Mouse (Mus musculus): ENCODE measurements around the gene Ptbp3. TPM values are rescaled to one million over a fixed set of nuclear protein-coding genes. Genes with fewer than 3 reads are reported as not detected.

Gene Ptbp3
- total RNA-seq, 1 experiment: 46.1 TPM

DNA sequence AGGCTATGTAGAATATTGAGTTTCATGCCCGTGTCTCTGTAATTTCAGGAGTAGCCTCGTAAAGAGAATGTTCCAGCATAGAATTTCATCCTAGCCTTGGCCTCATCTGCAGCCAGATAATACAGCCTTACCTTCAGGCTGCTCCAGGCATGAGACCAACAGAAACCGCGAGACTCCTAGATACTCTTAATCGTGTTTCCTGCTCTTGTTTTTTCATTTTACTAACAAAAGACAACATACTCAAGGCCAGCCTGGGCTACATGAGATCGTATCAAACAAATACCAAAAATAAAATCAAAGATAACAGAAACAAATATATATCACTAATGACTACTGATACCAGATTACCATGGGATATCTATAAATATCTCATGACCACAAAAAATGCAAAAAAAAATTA is 120.0 kb downstream of the Ptbp3 start:
- no peak for DNase-seq (ENCODE audit: low read depth, low spot score)
- H3K9me3 ChIP-seq (ENCODE audit: control insufficient read depth, insufficient read depth, low read depth, low read length): no peaks in the 10 kb centered on the region
- in situ Hi-C loops (cut with MboI; ENCODE audit: low sequenced_read_pairs in 2 of 2, unreplicated experiment in 2 of 2): no loop called here
- H3K4me3 ChIP-seq (ENCODE audit: insufficient read depth in 1 of 2, low read depth in 1 of 2, low read length in 2 of 2, poor library complexity in 1 of 2, severe bottlenecking in 1 of 2): no peak overlapping the region
- no peak for TF ChIP-seq ZNF384 (IDR thresholded peaks at IDR 0.05; ENCODE audit: low read depth, low read length)
- TF ChIP-seq ZC3H11A (IDR thresholded peaks at IDR 0.05; ENCODE audit: borderline replicate concordance, low read depth, low read length): no peak
- TF ChIP-seq HCFC1 (IDR thresholded peaks at IDR 0.05; ENCODE audit: borderline replicate concordance, insufficient read depth, low read length): no peak
- no peak for TF ChIP-seq MAFK (IDR thresholded peaks at IDR 0.05; ENCODE audit: insufficient read depth, low read depth, low read length)
- no peak for TF ChIP-seq CHD2 (IDR thresholded peaks at IDR 0.05; ENCODE audit: low read depth, low read length)
- H3K27ac ChIP-seq (ENCODE audit: insufficient read depth, low read depth, low read length, poor library complexity, severe bottlenecking): no peak overlapping the region
- peaks cover 3 to 7% of the 10 kb centered on the region in 2 experiments; a peak in 2 of 4 replicates for H3K4me1 ChIP-seq (ENCODE audit: control insufficient read depth in 2 of 2, insufficient read depth in 2 of 2, low read length in 2 of 2, poor library complexity in 1 of 2)
- no peaks in the 10 kb centered on the region for H3K36me3 ChIP-seq (ENCODE audit: control insufficient read depth, insufficient read depth, low read length, poor library complexity, severe bottlenecking)
- H3K9ac ChIP-seq (ENCODE audit: insufficient read depth, low read depth, low read length, poor library complexity, severe bottlenecking): no peak overlapping the region

DNA sequence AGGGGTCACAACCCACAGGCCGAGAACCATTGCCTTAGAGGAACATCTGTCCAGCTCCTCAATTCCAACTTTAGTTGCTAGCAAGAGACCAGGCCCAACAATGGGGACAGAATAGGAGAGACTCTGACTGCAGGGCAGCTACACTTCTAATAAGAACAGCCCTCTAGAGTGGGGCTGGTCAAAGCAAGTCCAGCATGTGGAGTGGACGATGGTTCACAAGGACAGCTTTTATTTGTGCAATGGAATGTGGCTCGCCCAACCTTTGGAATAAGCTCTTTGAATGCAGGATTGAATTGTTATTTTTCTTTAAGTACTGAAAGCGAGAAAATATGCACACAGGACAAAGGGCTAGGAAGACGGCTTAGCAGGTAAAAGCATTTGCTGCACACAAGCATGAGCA is 122.7 kb downstream of the Ptbp3 start:
- Histone ChIP-seq H3K27ac (ENCODE audit: insufficient read depth, low read depth, low read length, poor library complexity, severe bottlenecking) (no peak overlapping the region), H3K4me1 (ENCODE audit: control insufficient read depth in 2 of 2, insufficient read depth in 2 of 2, low read length in 2 of 2, poor library complexity in 1 of 2) (peaks cover 9 to 10% of the 10 kb centered on the region in 2 experiments; a peak in 3 of 4 replicates), H3K9ac (ENCODE audit: insufficient read depth, low read depth, low read length, poor library complexity, severe bottlenecking) (no peak overlapping the region), H3K36me3 (ENCODE audit: control insufficient read depth, insufficient read depth, low read length, poor library complexity, severe bottlenecking) (no peaks in the 10 kb centered on the region), H3K4me3 (ENCODE audit: insufficient read depth in 1 of 2, low read depth in 1 of 2, low read length in 2 of 2, poor library complexity in 1 of 2, severe bottlenecking in 1 of 2) (no peak overlapping the region), H3K9me3 (ENCODE audit: control insufficient read depth, insufficient read depth, low read depth, low read length) (no peaks in the 10 kb centered on the region)
- DNase-seq (ENCODE audit: low read depth, low spot score): no peak
- TF ChIP-seq HCFC1 (IDR thresholded peaks at IDR 0.05; ENCODE audit: borderline replicate concordance, insufficient read depth, low read length) (no peak), ZC3H11A (IDR thresholded peaks at IDR 0.05; ENCODE audit: borderline replicate concordance, low read depth, low read length) (no peak), CHD2 (IDR thresholded peaks at IDR 0.05; ENCODE audit: low read depth, low read length) (no peak), ZNF384 (IDR thresholded peaks at IDR 0.05; ENCODE audit: low read depth, low read length) (no peak), MAFK (IDR thresholded peaks at IDR 0.05; ENCODE audit: insufficient read depth, low read depth, low read length) (no peak)
- in situ Hi-C loops (cut with MboI; ENCODE audit: low sequenced_read_pairs in 2 of 2, unreplicated experiment in 2 of 2): no loop called here

DNA sequence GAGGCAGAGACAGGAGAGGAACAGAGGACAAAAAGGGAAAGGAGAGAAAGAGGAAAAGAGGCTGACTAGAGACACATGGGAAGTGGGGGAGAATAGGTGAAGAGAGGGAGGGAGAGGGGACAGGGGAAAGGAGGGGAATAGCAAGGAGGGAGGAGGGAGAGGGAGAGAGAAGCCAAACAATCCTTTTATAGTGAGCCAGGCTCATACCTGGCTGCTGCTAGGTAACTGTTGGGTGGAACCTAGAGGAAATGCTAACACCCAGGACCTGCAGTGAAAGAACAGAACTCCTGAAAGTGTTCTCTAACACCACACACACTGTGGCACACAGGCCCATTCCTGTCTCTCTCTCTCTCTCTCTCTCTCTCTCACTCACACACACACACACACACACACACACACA is 126.4 kb downstream of the Ptbp3 start:
- no peak overlapping the region for H3K4me3 ChIP-seq (ENCODE audit: insufficient read depth in 1 of 2, low read depth in 1 of 2, low read length in 2 of 2, poor library complexity in 1 of 2, severe bottlenecking in 1 of 2)
- peaks cover 13% of the 10 kb centered on the region in 2 experiments; a peak in 3 of 4 replicates for H3K4me1 ChIP-seq (ENCODE audit: control insufficient read depth in 2 of 2, insufficient read depth in 2 of 2, low read length in 2 of 2, poor library complexity in 1 of 2)
- H3K9ac ChIP-seq (ENCODE audit: insufficient read depth, low read depth, low read length, poor library complexity, severe bottlenecking): no peak overlapping the region
- no peak for TF ChIP-seq MAFK (IDR thresholded peaks at IDR 0.05; ENCODE audit: insufficient read depth, low read depth, low read length)
- no peak for TF ChIP-seq CHD2 (IDR thresholded peaks at IDR 0.05; ENCODE audit: low read depth, low read length)
- no peak for TF ChIP-seq HCFC1 (IDR thresholded peaks at IDR 0.05; ENCODE audit: borderline replicate concordance, insufficient read depth, low read length)
- TF ChIP-seq ZNF384 (IDR thresholded peaks at IDR 0.05; ENCODE audit: low read depth, low read length): no peak
- no peak for TF ChIP-seq ZC3H11A (IDR thresholded peaks at IDR 0.05; ENCODE audit: borderline replicate concordance, low read depth, low read length)
- H3K36me3 ChIP-seq (ENCODE audit: control insufficient read depth, insufficient read depth, low read length, poor library complexity, severe bottlenecking): no peaks in the 10 kb centered on the region
- DNase-seq (ENCODE audit: low read depth, low spot score): no peak
- no peak overlapping the region for H3K27ac ChIP-seq (ENCODE audit: insufficient read depth, low read depth, low read length, poor library complexity, severe bottlenecking)
- in situ Hi-C loops (cut with MboI; ENCODE audit: low sequenced_read_pairs in 2 of 2, unreplicated experiment in 2 of 2): no loop called here
- no peaks in the 10 kb centered on the region for H3K9me3 ChIP-seq (ENCODE audit: control insufficient read depth, insufficient read depth, low read depth, low read length)

DNA sequence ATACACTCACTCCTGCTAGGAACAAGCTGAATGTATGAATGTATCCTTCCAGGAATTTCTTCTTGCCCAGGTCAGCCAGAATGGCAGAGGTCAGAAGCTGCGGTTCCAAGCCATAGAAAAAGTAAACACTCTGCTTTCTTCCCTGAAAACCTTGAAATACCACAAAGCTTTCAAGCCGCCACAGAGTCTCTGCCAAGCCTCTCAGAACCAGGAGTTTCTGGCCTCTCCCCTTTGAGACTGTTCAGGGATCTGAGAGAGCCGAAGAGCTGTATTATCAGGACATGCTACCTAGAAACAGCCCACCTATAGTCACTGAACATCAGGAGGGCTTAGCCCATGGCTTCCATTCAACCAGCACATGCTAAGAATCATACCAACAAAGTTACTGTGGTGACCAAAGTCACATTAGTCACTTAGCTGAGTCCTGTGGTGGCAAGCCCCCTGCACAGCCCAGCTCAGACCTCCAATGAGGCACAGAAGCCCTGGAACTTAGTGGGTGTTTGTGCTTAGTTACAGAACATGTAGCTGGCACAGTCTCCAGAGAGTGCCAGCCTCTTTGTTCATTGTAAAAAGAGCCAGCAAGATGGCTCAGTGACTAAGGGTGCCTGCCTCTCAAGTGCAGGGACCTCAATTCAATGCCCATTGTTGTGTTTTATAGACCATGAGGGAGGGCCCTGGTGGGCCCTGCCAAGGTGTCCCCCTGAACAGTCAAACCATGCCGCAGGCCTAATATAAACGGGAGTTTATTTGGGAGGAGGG is 127.0 kb downstream of the Ptbp3 start:
- DNase-seq (ENCODE audit: low read depth, low spot score): no peak
- no peak overlapping the region for H3K4me3 ChIP-seq (ENCODE audit: insufficient read depth in 1 of 2, low read depth in 1 of 2, low read length in 2 of 2, poor library complexity in 1 of 2, severe bottlenecking in 1 of 2)
- no peaks in the 10 kb centered on the region for H3K36me3 ChIP-seq (ENCODE audit: control insufficient read depth, insufficient read depth, low read length, poor library complexity, severe bottlenecking)
- TF ChIP-seq ZC3H11A (IDR thresholded peaks at IDR 0.05; ENCODE audit: borderline replicate concordance, low read depth, low read length): no peak
- TF ChIP-seq MAFK (IDR thresholded peaks at IDR 0.05; ENCODE audit: insufficient read depth, low read depth, low read length): no peak
- no peak for TF ChIP-seq CHD2 (IDR thresholded peaks at IDR 0.05; ENCODE audit: low read depth, low read length)
- TF ChIP-seq HCFC1 (IDR thresholded peaks at IDR 0.05; ENCODE audit: borderline replicate concordance, insufficient read depth, low read length): no peak
- no peak for TF ChIP-seq ZNF384 (IDR thresholded peaks at IDR 0.05; ENCODE audit: low read depth, low read length)
- no peak overlapping the region for H3K9ac ChIP-seq (ENCODE audit: insufficient read depth, low read depth, low read length, poor library complexity, severe bottlenecking)
- peak overlapping the region; percentile 9; the same call in 1 of the 2 replicates for H3K27ac ChIP-seq (ENCODE audit: insufficient read depth, low read depth, low read length, poor library complexity, severe bottlenecking)
- no peaks in the 10 kb centered on the region for H3K9me3 ChIP-seq (ENCODE audit: control insufficient read depth, insufficient read depth, low read depth, low read length)
- peaks cover 13% of the 10 kb centered on the region in 2 experiments; a peak in 3 of 4 replicates for H3K4me1 ChIP-seq (ENCODE audit: control insufficient read depth in 2 of 2, insufficient read depth in 2 of 2, low read length in 2 of 2, poor library complexity in 1 of 2)
- in situ Hi-C loops (cut with MboI; ENCODE audit: low sequenced_read_pairs in 2 of 2, unreplicated experiment in 2 of 2): no loop called here

Other genes starting within 250 kb of the Ptbp3 start
- gene Susd1, start 110.7 kb downstream of the Ptbp3 start, total RNA-seq (2012; rRNA removed): 7.7 and 10.7 TPM in 2 replicates
- 4.2 and 7.1 TPM in 2 replicates for gene Hsdl2, start 32.2 kb upstream of the Ptbp3 start, total RNA-seq (2012; rRNA removed)
- gene E130308A19Rik, start 76.8 kb upstream of the Ptbp3 start, total RNA-seq (2012; rRNA removed): 14.6 and 14.9 TPM in 2 replicates